Mouse (Mus musculus) left cerebral cortex, postnatal 36 days (tissue): ENCODE data around the gene Cldn34c3. TPM values are rescaled to one million over a fixed set of nuclear protein-coding genes. Genes with fewer than 3 reads are reported as not detected.
"Not testable (repeated sequence)": the region's sequence is repeated elsewhere in the genome, so short reads cannot be mapped to it uniquely, and the experiment has no call there.

Experiments used
- DNase-seq, 2 experiments: peaks; one replicate each; pipeline ENCODE4 v3.0.0; 2021 to 2022; ENCODE audit warnings: low spot score in 2 of 2, mixed read lengths in 1 of 2
- intact Hi-C: fragments of 180-260 bp; cut with DNase I; formaldehyde crosslinking; loops from one replicate; pipeline ENCODE4 v1.15.1; 2025
- total RNA-seq, 2 experiments: library from RNA; stranded (reverse); gene quantifications; 2 replicates each; pipeline ENCODE4 v1.2.3; 2021

Gene Cldn34c3
- total RNA-seq = not detected

- DNase-seq, intact Hi-C loops: not testable (repeated sequence)
Observed at GRCm38 (mm10) chrX:123793365-123793764, at the start of gene Cldn34c3. Cldn34c3 (plus strand) TSS chrX:123793665.

Other genes with a start within 250 kb of the Cldn34c3 start
- gene Cldn34c2, start 212.0 kb upstream of the Cldn34c3 start, total RNA-seq = 1 to 10 TPM in 1 of 2 experiments, not detected in 1; 2.1 TPM
- not detected for gene Gm17467, start 88.9 kb upstream of the Cldn34c3 start, total RNA-seq